Mouse (Mus musculus) inflammation-experienced regulatory T-cells, adult 16 weeks (primary cell): ENCODE data around the gene Akr1a1. TPM values are rescaled to one million over a fixed set of nuclear protein-coding genes. Genes with fewer than 3 reads are reported as not detected.

Source experiments
- polyA plus RNA-seq: library from polyadenylated mRNA; unstranded; fragments of 100-300 nt; shearing (Covaris generic); gene quantifications from one replicate; pipeline ENCODE4 v1.2.1, GENCODE M21; 2017

Gene Akr1a1
- 361 TPM for polyA plus RNA-seq

DNA sequence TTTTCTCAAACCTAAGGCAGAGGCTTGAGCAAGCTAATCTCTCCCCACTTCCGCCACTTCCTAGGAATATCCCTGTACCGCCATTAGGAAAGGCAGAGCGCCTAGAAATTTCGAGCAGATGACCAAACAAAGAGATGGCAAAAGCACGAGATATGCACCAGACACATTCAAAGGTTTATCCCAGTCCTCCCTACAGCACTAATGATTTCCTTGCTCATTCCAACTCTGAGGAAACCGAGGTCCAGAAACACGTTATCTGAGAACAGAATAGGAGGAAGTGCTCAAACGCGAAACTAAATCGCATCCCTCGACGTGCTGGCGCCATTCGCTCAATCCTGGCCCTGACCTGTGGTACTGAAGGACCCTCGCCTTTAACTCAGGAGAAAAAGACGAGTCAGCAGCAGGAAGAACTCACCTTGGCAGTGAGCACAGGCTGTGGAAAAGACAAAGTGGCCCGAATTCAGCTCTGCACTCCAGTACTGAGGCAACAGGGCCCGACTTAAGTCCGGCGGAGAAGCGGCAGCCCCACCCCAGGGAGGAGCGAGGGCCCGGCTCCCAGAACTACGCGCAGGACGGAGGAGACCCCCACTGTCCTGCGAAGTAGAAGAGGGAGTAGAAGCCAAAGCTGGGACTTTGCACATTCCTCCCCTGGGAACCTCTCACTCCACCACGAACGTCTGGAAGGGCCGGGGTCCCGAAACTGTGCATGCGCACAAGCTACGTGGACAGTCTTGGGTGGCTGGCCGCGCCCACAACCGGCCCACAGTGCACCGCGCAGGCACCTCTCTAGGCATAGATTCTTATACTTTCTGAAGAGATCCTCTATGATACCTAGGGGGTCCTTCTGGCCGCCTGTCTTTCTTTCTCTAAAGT is at the start of gene Akr1a1:
Akr1a1 (minus strand) TSS at position 757 of the 873 bp plus-strand sequence.

DNA sequence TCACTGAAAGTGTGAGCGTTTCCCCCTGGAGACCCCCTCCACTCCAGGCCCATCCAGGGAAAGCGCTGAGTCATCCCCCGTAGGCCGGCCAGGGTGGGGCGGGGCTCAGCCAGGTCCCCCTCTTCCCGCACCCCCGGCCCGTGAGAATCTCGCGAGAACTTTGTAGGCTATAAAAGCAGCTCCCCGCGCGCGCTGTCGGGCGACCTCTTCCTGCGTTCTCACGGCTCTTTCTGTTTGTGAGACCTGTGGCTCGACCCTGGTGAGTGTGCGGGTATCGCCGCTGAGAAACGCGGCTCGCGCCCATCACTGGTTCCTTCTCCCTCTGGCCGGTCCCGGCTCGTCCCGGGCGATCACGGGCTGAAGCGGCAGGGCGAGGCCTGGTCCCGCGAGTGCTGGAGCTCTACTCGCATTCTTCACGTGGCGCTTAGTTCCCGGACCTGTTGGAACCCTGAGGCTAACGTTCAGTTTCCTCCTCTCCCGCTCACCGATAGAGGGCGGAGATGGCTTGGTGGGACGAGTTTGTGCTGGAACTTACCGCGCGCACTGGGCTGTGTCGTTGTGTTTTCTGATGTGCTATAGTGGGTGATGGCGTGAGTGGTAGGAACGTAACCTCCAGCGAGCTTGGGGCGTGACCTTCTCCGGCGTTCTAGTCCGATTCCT is 34.1 kb upstream of the Akr1a1 start, which contains the start of gene Prdx1:
Prdx1 (plus strand) TSS at position 143 of the 660 bp plus-strand sequence.

DNA sequence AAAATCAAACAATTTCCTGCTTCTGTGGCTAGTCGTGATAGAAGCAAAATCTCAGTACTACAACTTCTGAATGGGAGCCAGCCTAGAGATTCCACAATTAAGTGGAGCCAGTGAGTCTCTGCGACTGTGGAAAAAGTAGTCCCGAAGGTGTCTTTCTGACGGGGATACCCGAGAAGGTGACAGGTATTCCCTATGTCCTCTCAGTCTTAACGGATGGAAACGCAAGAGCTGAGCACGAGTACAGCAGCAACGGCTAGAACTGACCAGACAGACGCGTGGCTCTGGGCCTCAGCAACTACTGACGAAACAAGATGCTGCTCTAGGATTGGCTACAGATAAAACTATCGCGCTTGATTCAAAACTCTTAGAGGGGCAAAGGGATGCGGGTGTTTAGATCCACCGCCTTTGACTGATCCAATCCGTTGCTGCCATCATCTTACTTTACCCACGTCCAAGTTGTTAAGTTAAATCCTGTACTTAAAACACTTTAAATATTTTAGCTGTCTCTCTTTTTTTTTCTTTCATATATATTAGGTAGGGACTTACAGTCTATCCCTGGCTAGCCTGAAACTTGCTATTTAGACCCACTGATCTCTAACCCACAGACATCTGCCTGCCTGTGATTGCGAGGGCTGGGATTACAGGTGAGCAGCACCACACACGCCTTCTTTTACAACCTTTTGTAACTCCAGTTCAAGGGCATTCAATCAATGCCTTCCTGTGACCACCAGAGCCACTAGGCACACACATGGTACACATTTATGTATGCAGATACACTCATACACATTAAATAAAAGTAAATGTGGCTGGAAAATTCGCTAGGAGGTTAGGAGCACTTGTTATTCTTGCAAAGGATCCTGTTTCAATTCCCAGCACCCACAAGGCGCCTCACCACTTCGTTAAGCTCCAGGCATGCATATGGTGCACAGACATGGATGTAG is 23.5 kb downstream of the Akr1a1 start, which contains the start of gene Nasp:
Nasp (minus strand) TSS at position 220 of the 941 bp plus-strand sequence.

DNA sequence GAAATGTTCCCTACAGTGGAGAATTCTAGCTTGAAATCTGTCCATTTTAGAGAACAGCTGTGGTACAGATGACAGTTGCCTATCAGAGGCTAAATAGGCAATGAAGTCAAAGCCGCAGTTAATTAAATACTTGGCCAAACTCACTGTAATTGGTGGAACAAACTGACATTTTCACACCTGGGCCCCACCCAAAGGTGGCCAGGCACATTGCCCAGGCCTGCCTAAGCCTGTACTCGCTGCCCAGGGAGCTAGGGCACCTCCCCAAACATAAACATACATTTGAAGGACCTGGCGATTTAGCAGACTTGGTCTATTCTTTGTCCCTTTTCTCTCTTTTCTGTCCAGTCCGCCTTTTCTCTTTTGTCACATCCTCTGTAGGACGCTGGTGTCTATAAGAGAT is 55.1 kb downstream of the Akr1a1 start, which contains the start of gene Ccdc17:
Ccdc17 (plus strand) TSS at position 276 of the 400 bp plus-strand sequence.

Other genes starting within 250 kb of the Akr1a1 start
- 2.6 TPM for gene Mast2, start 187.5 kb downstream of the Akr1a1 start, polyA plus RNA-seq
- gene Ipp, start 144.1 kb downstream of the Akr1a1 start, polyA plus RNA-seq: 21.1 TPM
- 27.5 TPM for gene Tmem69, start 95.7 kb downstream of the Akr1a1 start, polyA plus RNA-seq
- gene Gpbp1l1, start 94.0 kb downstream of the Akr1a1 start, polyA plus RNA-seq: 46.4 TPM
- 18.3 TPM for gene Ccdc17, start 55.0 kb downstream of the Akr1a1 start, polyA plus RNA-seq
- gene Nasp, start 23.7 kb downstream of the Akr1a1 start, polyA plus RNA-seq: 50.9 TPM
- 668 TPM for gene Prdx1, start 33.9 kb upstream of the Akr1a1 start, polyA plus RNA-seq
- 8.1 TPM for gene Mmachc, start 56.7 kb upstream of the Akr1a1 start, polyA plus RNA-seq
- gene Ccdc163, start 56.8 kb upstream of the Akr1a1 start, polyA plus RNA-seq: 20.8 TPM
- gene Tesk2, start 69.3 kb upstream of the Akr1a1 start, polyA plus RNA-seq: 11.4 TPM
- 48.2 TPM for gene Toe1, start 156.0 kb upstream of the Akr1a1 start, polyA plus RNA-seq
- gene Mutyh, start 156.0 kb upstream of the Akr1a1 start, polyA plus RNA-seq: 16.8 TPM
- gene Hpdl, start 170.0 kb upstream of the Akr1a1 start, polyA plus RNA-seq: 0.63 TPM
- gene Zswim5, start 225.7 kb upstream of the Akr1a1 start, polyA plus RNA-seq: 0.05 TPM